Mouse (Mus musculus) cerebellum, postnatal 4 days (tissue): ENCODE results near the gene Pitpnb.
A peak's percentile ranks its signal among the peaks of the same experiment; 100 is the strongest.

Experiments used
- DNase-seq, 2 experiments: peaks; one replicate each; pipeline ENCODE4 v3.0.0; 2022; ENCODE audit warnings: low spot score in 2 of 2, mixed read lengths in 1 of 2

Pitpnb gene

DNA sequence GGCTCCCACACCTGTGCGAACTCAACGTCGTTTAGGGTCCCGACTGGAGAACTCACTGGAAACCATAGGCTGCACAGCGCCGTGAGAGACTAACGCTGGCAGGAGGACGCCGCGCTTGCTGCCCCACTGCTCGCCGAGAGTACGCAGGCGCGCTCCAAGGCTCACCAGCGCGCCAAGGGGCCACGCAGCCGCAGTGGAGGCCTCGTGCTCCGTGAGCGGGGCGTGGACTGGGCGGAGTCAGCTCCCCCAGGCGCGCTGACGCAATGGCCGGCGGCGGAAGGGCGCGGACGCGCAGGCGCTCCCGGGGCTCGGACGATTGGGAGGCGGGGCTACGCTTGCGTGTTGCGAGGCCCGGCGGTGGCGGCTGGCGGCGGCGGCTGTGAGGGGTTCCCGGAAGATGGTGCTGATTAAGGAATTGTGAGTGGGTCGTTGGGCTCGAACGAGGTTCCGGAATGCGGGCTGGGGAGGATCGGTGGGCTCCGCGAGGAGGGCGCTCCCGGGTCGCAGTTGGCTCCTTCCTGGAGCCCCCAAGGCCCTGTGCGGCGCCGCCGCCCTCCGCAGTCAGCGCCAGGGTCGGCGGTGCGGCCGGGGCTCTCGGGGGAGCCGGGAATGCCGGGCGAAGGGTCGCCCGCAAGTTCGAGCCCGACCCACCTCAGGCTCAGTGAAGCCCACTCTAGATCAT, at the start of gene Pitpnb:
Gene Pitpnb, plus strand, starts transcription at position 347 of the 682 bp plus-strand sequence.
- peak; percentile 98 to 99 for DNase-seq

DNA sequence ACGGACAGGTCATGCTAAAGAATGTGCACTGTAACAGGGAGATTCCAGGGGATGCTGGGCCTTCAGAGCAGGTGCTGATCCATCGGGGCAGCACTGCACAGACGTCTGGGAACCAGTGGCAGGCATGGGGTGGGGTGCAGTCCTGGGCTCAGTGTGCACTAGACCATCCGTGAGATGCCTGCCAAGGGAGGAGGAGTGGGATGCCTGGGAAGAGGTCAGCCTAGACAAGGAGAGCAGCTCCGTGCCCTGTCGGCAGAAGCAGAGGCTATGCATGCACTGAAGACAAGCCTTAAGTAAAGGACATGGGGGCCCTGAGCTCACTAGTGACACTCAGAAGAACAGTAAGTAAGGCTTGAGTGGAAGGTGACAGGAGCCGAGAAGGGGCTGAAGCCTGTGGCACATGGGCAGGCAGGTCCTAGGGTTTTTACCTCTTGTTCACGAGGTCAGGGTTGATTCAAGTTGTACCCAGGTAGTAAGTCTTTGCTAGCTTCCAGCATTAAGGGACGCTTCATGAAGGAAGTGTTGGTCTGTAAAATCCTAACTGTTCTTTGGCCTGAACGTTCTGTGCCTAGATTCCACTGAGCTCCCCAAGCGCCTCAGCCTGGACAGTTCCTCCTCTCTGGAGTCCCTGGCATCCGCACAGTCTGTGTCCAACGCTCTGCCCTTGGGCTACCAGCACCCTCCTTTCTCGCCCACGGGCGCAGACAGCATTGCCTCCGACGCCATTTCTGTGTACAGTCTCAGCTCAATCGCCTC, 46.0 kb upstream of the Pitpnb start:
- no peak for DNase-seq

DNA sequence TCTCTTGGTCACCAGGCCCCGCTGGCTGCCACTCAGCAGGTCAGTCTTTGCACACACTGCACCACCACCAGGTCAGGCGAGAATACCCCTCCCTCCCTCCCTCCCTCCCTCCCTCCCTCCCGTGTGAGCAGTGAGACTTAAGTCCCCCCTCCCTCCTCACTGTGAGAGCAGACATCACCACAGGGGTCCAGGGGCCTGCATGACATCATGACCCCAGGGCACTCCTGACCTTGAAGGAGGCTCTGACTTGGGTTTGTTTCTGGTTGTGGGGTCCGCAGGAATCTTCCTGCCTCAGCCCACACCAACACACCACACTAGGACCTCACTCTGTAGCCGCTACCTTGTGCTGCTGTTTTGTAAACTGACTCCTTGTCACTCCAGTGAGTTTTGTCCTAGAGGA, 43.0 kb upstream of the Pitpnb start:
- no peak for DNase-seq

DNA sequence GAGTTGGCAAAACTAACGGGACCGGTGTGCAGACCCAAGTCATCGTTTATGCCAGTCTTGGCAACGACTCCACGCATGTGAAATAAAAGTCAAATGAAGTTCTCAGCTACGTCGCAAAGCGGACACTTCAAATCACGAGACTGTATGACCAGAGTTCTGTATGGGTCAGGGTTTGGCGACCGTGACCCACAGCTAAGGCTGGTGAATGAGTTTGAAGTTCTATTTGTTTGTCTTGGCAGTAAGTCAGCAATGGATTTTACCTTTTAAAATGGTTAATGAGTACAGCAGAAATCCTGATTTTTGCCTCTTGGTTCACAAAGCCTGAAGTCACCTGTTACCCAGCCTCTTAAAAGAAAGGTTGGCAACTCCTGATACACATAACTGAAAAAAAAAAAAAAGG, 42.1 kb upstream of the Pitpnb start:
- DNase-seq: no peak

DNA sequence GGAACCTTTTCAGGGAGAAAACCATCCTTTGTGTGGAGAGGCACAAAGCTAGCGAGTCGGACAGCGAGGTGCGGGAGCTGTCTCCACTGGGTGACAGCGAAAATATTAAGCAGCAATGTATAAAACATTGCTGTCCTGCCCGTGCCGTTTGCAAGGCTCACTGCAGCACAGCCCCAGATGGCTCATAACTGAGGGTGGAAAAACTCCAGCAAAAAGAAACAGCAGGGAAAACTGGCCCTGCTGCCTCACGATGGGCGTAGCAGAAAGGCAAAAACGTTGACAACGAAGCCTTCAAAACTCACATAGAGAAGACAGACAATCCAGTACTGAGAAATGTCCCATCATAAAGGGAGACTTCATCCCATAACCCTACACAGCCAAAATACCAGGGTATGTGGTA, 40.5 kb upstream of the Pitpnb start:
- no peak for DNase-seq

DNA sequence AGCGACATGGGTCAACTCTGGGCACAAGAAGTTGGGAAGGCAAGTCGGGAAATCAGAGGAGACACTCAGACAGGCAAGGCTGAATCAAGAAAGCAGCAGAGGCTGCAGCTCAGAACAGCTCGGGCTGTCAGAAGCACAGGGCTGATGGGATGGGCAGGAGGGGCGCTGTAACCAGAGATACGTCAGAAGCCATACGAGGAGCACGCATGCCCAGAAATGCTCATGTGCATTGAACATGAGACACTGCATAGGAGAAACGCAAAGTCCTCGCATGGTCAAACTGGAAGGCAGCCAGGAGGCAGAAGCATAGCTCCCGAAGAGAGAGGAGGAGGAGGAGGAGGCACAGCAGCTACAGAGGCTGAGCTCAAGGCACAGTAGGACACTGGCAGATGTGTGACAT, 38.9 kb upstream of the Pitpnb start:
- DNase-seq: no peak

DNA sequence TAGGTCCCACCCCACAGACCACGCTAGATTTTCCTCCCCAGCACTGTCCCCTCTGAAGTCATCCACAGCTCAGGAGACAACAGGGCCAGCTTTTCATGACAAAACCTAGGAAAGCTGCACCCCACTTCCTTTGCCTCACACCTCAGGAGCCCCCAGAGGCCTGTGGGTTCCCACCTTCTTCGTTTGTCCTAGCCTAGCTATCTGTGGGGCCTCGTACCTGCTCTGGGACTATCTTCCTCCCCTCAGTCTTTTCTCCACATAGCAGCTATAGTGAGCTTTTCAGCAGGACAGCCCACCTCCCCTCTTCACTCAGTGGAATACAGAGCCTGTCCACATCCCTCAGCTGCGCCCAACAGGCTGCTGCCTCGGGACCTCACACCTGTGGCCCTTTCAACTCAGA, 32.8 kb upstream of the Pitpnb start:
- DNase-seq: no peak

DNA sequence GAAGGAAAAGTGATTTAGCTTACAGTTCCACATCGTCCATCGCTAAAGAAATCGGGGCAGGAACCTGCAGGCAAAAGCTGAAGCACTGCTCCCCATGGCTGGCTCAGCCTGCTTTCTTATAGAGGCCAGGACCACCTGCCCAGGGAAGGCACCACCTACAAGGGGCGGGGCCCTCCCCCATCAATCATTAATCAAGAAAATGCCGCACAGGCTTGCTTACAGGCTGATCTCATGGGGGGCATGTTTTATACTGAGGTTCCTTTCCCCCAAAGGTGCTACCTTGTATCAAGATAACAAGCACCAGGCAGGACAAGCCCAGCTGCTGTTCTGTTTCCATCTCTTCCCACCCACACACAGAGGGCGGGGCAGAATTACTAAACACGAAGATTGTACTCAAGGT, 31.9 kb upstream of the Pitpnb start:
- no peak for DNase-seq

DNA sequence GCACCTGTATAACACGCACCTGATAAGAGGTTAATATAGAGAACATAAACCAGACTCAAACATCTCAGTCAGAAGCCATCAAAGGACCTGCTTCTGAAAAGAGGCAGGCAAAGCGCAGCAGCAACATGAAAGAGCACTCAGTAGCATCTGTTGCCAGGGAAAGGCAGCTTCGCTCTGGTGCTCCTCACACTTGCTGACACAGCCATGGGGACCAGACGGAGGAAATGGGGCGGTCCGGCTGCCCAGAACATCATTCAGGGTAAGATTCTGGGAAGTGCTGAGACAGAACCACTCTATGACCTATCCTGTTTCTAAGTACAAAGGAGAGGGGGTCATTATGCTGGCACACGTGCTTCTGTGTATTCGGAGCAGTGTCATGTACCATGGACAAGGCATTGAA, 29.8 kb upstream of the Pitpnb start:
- no peak for DNase-seq

DNA sequence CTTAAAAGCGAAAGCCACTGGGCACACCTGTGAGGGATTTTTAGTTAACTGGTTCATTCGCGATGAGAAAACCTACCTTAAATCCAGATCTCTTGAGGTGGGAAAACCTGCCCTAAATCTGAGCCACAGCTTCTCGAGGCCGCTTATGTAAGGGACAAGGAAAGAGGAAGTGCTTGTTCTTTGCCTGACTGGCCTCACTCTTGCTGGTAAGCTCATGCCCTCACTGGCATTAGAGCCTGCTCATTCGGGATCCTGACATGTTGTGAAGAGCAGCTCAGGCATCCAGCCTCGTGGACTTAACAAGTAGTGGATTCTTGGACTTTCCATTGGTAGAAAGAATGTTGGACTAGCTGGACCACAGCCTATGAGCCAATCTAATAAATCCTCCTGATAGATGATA, 28.8 kb upstream of the Pitpnb start:
- no peak for DNase-seq

DNA sequence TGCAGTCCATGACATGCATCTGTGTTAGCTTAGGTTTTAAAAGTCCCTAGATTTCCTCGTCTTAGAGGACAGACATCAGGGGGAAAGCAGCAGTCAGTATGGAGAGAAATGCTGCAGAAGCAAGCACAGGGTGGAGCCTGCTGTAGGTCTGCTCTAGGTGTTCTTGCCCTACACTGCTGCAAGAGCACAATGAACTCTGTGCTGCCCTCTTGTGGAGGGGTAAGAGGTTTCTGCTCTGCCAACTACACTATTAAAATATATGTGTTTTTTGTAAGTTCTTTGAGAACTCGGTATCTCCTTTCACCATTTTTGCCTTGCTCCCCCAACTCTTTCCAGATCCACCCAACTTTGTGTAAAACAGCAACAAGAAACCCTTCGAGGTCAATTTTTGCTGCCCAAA, 25.8 kb upstream of the Pitpnb start:
- no peak for DNase-seq

DNA sequence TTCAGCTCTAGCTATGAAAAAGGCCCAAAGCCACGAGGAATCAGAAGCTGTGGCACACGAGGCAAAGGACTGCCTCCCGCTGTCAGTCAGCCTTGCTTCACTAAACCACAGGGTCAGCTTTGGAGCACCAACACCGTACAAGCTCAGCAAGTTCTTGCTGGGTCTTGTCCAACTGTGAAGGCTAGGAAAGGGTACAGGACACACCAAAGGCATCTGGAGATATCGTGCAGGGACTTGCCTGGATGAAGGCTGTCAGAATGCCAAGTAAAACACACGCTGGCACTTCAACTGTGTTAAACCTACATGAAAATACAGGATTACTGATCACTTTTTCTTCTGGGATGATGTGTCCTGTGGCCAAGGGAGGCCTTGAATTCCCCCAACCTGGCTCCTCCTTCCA, 20.4 kb upstream of the Pitpnb start:
- no peak for DNase-seq

DNA sequence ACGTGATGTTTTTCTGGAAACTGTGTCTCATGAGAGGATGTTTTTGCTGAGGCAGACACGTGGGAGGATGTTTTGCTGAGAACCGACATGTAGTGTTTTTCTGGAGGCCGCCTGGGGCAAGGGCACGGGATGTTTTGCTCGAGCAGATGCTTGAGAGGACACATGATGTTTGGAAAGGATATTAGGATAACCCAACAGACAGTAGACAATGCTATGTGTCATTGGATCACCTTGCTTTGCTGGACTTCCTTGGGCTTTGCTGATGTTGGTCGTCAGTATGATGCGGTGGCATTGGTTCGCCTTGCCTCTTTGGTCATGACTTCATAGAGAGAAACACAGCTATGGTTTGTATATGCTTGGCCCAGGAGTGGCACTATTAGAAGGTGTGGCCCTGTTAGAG, 16.7 kb upstream of the Pitpnb start:
- DNase-seq: no peak

DNA sequence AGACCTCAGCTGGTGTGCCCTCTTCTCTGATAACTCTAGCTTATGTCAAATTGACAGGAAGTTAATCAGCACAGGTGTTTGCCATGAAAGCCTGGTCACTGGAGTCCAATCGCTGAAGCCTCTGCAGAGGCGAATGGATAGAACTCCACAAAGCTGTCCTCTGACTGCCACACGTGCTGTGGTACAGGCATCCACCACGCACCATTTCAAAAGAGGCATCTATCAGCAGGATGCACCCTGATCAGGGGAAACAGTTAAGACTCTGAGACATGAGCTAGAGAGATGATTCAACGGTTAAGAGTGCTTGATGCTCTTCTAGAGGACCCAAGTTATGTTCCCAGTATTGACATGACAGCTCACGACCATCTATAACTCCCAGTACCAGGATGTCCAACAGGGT, 15.5 kb upstream of the Pitpnb start:
- no peak for DNase-seq

DNA sequence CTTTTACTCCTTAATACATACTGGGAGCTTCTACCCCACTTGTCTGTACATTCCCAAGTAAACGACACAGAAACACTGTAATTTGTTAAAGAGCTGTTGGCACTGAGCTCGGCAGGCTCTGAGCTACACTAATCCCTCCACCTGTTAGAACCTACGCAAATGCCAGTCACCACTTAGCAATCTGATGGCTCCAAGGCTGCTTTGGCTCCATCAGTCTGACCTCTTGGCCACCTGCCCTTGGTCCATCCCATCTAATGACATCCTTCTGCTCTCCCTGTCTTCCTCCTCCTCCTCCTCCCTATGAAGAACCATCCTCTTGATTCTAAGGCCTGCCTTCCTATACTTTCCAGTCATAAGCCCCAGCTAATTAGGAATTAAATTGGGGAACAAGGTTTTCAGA, 13.0 kb upstream of the Pitpnb start:
- DNase-seq: no peak

DNA sequence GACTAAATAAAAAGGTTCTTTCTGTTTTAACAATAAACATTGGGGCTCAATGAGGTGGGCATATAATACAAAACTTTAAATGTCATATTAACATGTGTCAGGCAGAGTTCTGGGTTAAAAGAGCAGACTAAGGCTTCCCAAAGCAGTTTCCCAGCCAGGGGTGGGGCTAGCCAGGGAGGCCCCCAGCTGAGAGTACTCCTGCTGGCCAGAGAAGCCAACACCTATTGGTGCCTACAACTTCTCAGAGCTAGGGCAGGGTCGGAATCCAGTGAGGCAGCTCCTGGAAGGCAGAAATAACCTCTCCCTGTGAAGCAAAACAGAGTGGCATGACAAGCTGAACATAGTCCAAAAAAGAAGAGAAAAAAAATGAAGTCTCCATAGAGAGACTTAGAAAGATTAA, 11.6 kb upstream of the Pitpnb start:
- DNase-seq: no peak

DNA sequence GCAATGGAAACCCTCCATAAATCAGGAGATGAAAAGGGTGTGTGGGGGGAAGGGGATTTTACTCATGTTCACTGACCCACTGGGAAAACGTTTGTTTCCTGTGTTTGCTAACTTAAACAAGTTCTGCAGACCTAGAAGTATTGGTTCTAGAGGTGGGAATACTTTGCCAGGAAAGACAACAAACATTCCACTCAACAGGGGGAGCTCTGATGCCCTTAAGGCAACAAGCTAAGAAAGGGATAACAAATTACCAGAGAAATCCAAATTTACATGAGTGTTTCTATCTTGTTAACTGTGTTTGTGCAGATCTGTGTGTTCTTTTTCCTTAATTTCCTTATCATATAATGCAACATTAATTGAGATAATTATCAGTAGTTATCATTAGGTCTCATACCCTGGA, 4.8 kb upstream of the Pitpnb start:
- no peak for DNase-seq

DNA sequence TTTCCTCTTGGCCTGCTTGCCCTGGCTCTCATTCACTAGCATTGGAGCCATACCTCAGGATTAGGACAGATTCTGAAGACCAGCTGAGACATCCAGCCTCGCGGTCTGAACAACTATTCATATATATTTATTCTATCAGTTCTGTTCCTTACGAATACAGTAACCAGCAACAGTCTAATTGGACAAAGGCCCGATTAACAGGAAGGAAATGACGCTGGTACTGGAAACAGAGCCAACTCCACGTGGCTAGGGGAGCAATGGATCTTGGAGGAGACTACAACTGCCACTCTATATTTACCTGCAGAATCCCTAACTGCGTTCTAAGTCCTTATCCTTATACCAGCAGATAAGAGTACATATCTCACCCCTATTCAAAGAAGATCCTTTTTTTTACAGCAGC, 3.1 kb upstream of the Pitpnb start:
- no peak for DNase-seq

DNA sequence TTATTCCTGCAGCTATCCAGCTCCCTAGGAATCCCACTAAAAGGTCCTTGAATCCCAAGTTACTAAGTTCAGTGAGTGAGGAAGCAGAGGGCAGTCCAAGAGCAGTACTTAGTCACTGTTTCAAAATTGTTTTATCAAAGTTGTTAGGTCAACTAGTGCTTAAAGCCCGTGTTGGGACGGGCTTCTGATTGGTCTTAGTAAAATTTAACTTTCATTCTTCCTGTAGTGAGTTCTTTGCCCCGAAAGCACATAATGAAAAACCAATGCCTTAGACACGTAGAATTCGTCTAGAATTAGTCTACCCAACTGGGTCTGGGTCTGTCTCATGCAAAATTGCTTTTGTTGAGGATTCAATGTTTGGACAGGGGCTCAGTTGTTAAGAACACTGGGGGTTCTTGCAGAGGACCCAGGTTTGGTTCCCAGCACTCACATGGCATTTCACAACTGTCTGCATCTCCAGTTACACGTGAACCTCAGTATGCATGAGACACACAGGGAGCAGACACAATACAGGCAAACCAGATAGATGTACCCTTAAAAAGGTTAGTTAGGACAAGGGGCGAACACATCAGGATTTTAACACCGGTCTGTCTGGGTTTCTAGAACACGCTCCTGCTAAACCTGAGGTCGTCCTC, 664 bp upstream of the Pitpnb start:
- DNase-seq: no peak

DNA sequence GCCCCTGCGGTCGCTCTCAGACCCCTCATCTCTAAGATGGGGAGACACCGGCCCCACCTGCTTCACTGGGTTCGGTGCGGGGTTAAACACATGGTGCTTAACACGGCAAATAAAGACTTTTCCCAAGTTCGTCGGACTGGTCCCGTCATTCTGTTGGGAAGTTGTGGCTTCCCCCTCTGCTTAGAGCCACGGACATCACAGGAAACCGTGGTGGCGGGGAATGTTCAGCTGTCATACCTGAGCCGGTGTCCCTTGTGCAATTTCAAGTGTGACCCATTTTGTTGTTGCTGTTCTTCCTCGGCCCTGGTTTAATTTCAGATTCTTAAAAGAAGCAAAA, 504 bp downstream of the Pitpnb start:
- no peak for DNase-seq

DNA sequence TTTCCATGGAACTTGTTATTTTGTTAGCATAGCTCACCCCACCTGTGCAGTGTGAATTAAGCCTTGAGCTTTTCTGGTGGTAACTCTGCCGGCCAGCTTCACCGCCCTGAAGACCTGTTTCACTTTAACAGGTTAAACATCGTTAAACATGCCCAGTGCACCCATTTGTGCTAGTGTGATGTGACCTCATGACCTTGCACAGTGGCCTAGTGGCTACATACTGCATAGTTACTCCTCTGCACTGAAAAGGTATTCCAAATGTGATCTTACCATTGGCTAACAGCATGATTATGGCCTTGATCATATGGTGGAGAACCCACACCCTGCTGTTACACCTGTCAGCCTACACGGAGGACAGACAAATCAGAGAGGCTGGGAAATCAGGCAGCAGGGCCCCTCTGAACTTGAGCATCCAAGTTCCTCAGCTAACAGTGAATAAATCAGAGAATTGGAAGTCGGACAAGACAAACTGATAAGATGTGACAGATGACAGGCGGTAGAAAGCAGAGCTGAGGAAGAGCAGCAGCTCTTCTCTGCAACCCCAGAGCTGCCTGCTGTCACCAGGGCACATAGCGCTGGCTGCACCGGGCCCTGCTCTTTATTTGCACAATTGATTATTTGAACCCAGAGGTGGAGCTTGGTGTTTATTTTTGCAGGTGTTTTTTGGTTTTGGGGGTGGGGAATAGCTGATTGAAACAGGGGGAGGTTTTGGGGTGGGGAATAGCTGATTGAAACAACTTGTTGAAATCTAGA, 5.6 kb downstream of the Pitpnb start:
- no peak for DNase-seq

DNA sequence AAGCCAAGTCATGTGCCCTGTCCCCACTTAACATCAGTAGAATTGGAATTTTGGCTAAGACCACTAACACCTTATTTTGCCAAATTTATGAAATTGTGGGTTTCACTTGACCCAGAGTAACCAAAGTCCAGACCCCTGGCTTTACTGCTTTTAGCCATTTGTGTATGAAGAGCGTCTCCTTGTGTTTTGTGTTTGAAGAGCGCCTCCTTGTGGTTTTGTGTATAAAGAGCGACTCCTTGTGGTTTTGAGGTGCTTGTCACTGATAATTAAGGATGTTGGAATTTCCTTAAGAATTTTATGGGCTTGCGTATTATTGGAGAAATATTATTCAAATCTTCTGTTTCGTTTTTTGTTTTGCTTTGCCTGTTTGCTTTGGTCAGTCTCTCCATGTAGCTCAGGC, 11.0 kb downstream of the Pitpnb start:
- peak in 1 of 2 experiments; percentile 15 for DNase-seq
